Mouse (Mus musculus) right cerebral cortex, postnatal 25 days (tissue): ENCODE results near the gene Impdh2.
"Not testable (repeated sequence)": the region's sequence is repeated elsewhere in the genome, so short reads cannot be mapped to it uniquely, and the experiment has no call there.

Experiments
- DNase-seq: peaks from one replicate; pipeline ENCODE4 v3.0.0; 2022

Gene Impdh2

GRCm38 (mm10) chr9:108570207-108570896, 10.3 kb downstream of the Impdh2 start:
- peak; percentile 74 for DNase-seq

GRCm38 (mm10) chr9:108571401-108571973, 11.4 kb downstream of the Impdh2 start:
- DNase-seq: no peak

GRCm38 (mm10) chr9:108572321-108572720, 12.2 kb downstream of the Impdh2 start:
- DNase-seq: no peak

GRCm38 (mm10) chr9:108573774-108574690, 13.9 kb downstream of the Impdh2 start:
- DNase-seq: no peak

GRCm38 (mm10) chr9:108574921-108575320, 14.8 kb downstream of the Impdh2 start:
- no peak for DNase-seq

- no peak for DNase-seq
These were observed 15.5 kb downstream of the Impdh2 start for GRCm38 (mm10) chr9:108575321-108576297.

- DNase-seq: no peak
These were observed 16.9 kb downstream of the Impdh2 start for GRCm38 (mm10) chr9:108577025-108577424.

- no peak for DNase-seq
These were observed 18.0 kb downstream of the Impdh2 start for GRCm38 (mm10) chr9:108577934-108578544.

- peak; percentile 90 for DNase-seq
These were observed 18.7 kb downstream of the Impdh2 start, which contains the start of gene Wdr6 for GRCm38 (mm10) chr9:108578545-108579343. Wdr6 (minus strand) TSS chr9:108578739.

GRCm38 (mm10) chr9:108579344-108579690, 19.2 kb downstream of the Impdh2 start:
- DNase-seq: no peak

GRCm38 (mm10) chr9:108587571-108588180, 27.6 kb downstream of the Impdh2 start:
- DNase-seq: peak; percentile 85

GRCm38 (mm10) chr9:108589229-108589628, 29.1 kb downstream of the Impdh2 start:
- no peak for DNase-seq

GRCm38 (mm10) chr9:108591462-108591861, 31.4 kb downstream of the Impdh2 start:
- DNase-seq: no peak

- DNase-seq: no peak
These were observed 34.3 kb downstream of the Impdh2 start for GRCm38 (mm10) chr9:108594354-108594753.

- peak; percentile 86 for DNase-seq
These were observed 37.1 kb downstream of the Impdh2 start, which contains the start of gene P4htm for GRCm38 (mm10) chr9:108596998-108597764. P4htm (minus strand) TSS chr9:108597667.

- no peak for DNase-seq
These were observed 39.0 kb downstream of the Impdh2 start for GRCm38 (mm10) chr9:108599021-108599566.

GRCm38 (mm10) chr9:108600011-108600410, 39.9 kb downstream of the Impdh2 start:
- no peak for DNase-seq

- DNase-seq: no peak
These were observed 41.9 kb downstream of the Impdh2 start for GRCm38 (mm10) chr9:108601986-108602385.

GRCm38 (mm10) chr9:108607929-108608328, 47.8 kb downstream of the Impdh2 start:
- DNase-seq: not testable (repeated sequence)
